Mouse (Mus musculus) cerebellum, postnatal 25 days (tissue): ENCODE measurements around the gene Gsg1l.
A peak's percentile ranks its signal among the peaks of the same experiment; 100 is the strongest.

Source experiments
- DNase-seq, 2 experiments: peaks; one replicate each; pipeline ENCODE4 v3.0.0; 2021; ENCODE audit warnings: mixed read lengths in 2 of 2

Gsg1l gene

GRCm38 (mm10) chr7:125983902-125984841 is 98.0 kb downstream of the Gsg1l start:
- peak in 1 of 2 experiments; percentile 59 for DNase-seq

GRCm38 (mm10) chr7:125979591-125979990 is 102.6 kb downstream of the Gsg1l start:
- DNase-seq = no peak

- no peak for DNase-seq
Observed at GRCm38 (mm10) chr7:125976695-125977094, 105.5 kb downstream of the Gsg1l start.

GRCm38 (mm10) chr7:125975414-125975813 is 106.8 kb downstream of the Gsg1l start:
- no peak for DNase-seq

- no peak for DNase-seq
Observed at GRCm38 (mm10) chr7:125973874-125974273, 108.3 kb downstream of the Gsg1l start.

GRCm38 (mm10) chr7:125972776-125973175 is 109.4 kb downstream of the Gsg1l start:
- no peak for DNase-seq

GRCm38 (mm10) chr7:125972174-125972672 is 110.0 kb downstream of the Gsg1l start:
- DNase-seq = no peak

GRCm38 (mm10) chr7:125969076-125969475 is 113.1 kb downstream of the Gsg1l start:
- DNase-seq = no peak

- DNase-seq = no peak
Observed at GRCm38 (mm10) chr7:125966402-125967261, 115.6 kb downstream of the Gsg1l start.

GRCm38 (mm10) chr7:125964087-125964607 is 118.1 kb downstream of the Gsg1l start:
- DNase-seq = no peak

GRCm38 (mm10) chr7:125959294-125960048 is 122.7 kb downstream of the Gsg1l start:
- peak in 1 of 2 experiments; percentile 42 for DNase-seq

- no peak for DNase-seq
Observed at GRCm38 (mm10) chr7:125958856-125959255, 123.4 kb downstream of the Gsg1l start.

- DNase-seq = no peak
Observed at GRCm38 (mm10) chr7:125954994-125955393, 127.2 kb downstream of the Gsg1l start.

- peak; percentile 45 to 46 for DNase-seq
Observed at GRCm38 (mm10) chr7:125954356-125954878, 127.8 kb downstream of the Gsg1l start.

GRCm38 (mm10) chr7:125953844-125954243 is 128.4 kb downstream of the Gsg1l start:
- no peak for DNase-seq

GRCm38 (mm10) chr7:125951911-125952310 is 130.3 kb downstream of the Gsg1l start:
- no peak for DNase-seq

GRCm38 (mm10) chr7:125948973-125949372 is 133.2 kb downstream of the Gsg1l start:
- DNase-seq = no peak

- no peak for DNase-seq
Observed at GRCm38 (mm10) chr7:125945915-125946314, 136.3 kb downstream of the Gsg1l start.

- no peak for DNase-seq
Observed at GRCm38 (mm10) chr7:125944631-125945030, 137.6 kb downstream of the Gsg1l start.

GRCm38 (mm10) chr7:125943511-125943910 is 138.7 kb downstream of the Gsg1l start:
- DNase-seq = no peak

- no peak for DNase-seq
Observed at GRCm38 (mm10) chr7:125942365-125943090, 139.7 kb downstream of the Gsg1l start.
